Mouse (Mus musculus): ENCODE measurements around the gene 1110051M20Rik. TPM values are rescaled to one million over a fixed set of nuclear protein-coding genes. Genes with fewer than 3 reads are reported as not detected.

The 1110051M20Rik gene
- total RNA-seq, 2 experiments from 2014 or later, result 121 to 130 TPM

DNA sequence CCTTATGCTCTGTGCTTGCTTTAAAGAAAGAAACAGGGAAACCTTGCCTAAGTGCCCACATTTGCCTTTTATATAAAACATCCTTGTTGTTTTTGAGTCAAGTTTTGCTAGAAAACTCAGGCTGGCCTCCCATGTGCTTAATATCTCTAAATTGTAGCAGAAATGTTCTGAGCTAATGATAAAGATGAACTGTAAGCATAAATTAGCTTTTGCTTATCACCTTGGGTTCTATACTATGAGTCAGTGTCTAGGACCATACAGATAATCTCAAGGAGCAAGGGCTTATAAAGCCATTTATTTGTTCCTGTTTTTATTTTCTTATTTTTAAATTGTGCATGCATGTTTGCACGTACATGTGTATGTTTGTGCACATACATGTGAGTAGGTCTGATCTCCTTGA, 98.9 kb downstream of the 1110051M20Rik start:
- DNase-seq, result no peak

DNA sequence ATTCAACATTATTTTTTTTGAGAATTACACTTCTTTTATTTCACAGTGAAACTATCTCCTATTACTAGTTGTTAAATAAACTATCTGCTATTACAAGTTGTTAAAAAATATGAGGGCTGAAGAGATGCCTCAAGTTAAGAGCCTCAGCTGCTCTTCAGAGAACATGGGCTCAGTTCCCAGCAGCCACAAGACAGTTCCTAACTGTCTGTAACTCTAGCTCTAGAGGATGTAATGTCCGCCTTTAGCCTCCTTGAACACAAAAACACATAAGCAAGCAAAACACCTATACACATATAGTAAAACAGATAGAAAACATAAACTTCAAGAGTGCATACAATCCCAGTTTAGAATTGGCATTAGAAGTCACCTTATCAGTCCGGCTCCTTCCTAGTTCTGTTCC, 104.9 kb downstream of the 1110051M20Rik start:
- no peak for DNase-seq

DNA sequence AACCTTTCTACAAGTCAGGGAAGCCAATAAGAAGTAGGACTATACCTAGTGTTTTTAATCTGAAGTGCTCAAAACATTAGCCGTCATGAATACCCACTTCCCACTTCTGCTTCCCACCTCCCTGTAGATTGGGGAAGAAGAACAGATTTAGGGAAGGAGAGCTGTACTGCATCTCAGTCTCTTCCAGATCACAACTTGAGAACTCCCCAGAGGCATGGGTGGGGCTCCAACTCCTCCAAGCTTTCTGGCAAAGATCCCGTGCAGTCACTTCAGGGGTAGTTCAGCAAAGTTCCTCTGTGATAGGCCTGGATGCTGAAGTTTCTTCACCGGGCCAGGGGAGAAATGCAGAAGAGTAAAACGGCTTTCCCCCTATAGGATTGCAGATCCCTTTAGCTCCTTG, 109.4 kb downstream of the 1110051M20Rik start:
- no peak for DNase-seq

DNA sequence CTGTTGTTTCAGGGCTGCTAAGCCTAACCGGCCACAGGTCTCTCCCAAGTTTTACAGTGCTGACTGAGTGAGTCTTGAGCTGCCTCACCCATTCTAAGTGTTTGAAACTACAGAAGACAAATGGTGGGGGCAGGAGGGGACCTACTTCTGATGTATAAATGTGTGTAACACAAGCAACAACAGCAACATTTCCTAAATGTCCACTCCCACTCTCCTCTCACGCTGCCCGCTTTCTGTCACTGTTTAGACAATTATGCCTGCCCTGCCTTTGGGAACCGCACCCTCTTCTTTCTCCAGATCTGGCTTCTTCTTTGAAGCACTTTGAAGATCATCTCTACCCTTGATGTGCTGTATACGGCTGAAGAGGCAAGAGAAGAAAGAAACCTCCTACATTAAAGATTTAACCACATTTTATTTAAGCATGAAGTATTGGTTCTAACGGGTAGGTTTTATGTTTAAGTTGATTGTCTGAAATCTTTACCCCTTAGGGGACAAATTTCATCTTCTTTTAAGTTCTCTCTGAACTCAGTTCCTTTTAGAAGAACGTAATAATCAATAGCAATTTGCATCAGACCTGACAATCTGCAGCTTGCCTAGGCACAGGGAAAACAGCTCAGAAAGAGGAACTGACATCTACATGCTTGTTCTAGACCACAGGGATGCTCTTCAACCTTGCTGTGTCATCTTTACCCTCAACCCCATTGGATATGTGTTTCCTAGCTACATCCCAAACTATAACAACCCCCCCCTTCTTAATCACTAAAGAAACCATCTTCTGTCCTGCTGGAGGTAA, 113.3 kb downstream of the 1110051M20Rik start:
- DNase-seq, result no peak

DNA sequence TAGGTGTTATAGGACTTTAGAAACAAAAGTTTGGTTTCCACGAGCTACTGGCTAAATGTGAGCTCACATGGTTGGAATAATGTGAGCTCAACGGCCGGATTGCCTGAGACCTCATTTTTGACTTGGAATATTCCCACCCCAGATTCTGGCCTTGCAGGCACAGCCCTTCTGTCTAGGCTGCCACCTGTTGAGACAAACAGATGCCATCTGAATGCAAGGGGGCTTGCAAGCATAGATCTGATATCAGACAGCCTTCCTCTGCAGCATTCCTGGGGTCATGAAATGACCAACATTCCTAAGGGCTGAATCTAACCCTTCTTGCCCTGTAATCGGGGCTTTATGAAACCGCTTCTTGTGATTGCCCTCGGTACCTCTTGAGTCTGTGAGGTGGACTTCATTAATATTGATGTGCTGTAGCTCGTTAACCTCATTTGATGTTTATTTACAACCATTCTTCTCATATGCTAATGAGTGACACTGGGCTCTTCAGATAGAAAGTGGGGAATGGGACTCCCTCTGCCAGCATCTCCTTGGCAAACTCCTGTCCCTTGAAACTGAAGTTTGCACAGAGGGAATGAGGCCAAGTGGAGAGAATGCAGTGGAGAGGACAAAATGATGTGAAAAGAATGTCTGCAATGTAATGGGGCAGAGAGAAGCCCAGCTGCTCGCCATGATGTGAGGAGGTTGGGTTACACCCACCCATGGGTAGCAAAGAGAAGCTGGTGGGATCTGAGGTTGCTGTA, 114.3 kb downstream of the 1110051M20Rik start:
- no peak for DNase-seq

DNA sequence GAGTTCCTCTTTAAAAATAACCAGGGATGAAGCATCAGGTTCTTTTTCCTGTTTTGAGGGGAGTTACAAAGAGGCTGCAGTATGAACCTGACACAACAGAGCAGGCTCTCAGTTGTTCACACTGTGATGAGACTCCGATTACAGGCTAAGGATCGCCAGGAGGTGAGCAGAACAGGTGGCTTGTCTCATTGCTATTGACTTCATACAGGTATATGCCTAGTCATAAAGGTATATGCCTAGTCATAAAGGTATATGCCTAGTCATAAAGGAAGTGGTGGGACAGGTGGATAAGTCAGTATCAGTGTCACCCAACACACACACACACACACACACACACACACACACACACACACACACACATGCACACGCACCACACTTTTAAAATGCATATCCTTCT, 115.8 kb downstream of the 1110051M20Rik start:
- DNase-seq, result no peak

DNA sequence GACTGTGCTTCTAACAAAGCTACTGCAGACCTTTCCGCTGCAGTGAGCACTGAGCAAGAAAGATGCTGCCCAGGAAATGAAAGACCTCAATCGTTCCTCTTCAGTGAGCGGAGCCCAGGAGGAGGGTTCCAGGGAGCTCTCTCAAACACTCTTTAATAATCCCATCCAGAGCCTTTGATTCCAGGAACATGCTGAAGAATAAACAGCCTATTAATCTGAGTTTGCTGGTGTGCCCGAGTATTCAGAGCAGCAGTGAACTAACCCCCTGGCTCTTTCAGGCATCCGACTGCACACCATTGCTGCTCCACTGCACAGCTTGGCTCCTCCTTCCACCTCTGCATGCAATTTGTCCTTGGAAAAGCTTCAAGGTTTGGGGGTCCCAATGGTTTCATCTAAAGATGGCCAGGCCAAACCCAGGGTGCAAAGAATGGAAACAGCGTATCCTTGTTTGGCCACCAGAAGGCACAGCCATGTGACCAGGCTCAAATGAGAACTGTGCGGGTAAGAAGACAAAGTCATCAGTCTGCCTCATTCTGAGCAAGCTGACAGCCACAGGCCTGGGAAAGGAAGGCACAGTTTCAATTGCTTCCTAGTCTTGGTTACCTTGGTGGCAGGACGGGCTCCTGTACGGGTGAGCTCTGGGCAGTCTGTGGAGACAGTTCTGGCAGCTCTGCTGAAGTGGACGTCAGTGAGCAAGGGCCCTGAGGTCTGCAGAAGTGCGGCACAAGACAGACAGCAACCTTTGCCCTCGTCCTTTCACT, 116.4 kb downstream of the 1110051M20Rik start:
- DNase-seq, result peak; percentile 56 to 62

DNA sequence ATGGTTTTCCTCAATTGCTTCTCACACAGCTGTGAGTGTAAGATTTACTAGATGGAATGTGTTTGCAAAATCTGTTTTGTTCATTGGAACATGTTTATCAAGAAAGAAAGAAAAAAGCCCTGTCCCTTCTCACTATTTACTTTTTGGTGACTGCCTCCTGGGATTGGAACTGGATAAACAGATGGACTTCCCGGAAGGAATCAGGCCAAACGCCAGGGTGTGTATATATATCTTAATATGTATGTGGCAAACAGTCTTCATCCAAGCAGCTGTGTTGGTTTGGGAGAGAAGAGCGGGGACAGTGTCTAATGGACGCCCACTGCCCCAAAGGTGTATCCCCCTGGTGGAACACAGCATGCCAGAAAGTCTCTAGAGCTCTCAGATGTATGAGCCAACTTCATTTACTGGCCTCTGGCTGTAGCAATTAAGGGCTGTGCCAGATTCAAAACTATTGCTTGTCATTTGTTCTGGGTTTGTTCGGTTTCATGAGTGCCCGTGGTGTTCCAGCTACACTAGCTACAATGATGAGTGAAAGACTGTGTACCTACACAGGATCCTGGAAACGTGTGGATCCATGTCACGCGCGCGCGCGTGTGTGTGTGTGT, 117.7 kb downstream of the 1110051M20Rik start:
- DNase-seq, result no peak

DNA sequence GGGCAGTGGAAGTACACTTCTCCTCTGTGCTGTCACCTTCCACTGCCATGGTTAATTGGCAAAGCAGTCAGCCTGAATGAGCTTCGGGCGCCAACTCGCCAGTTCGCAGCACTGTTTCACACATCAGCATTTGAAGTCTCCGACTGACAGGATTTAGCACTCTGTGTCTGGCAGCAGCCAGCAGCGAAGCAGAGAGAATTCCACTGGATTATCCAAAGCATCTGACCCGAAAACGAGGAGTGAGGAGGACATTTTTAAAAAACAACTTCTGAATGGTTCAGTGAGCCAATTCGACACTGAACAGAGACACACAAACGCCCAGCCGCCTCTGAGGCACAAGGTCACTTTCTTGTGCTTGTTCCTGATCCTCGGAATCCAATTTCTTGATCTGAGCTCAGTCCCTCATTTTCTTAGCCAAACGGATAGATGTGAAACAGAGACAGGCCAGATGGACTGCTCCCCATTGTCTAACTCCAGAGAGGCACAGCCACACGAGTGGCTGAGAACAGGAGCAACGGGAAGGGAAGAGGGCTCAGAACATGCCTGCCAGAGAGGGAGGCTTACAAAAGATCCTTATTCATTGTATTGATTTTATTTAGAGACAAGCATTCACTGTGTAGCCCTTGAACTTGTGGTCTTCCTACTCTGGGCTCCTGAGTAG, 119.6 kb downstream of the 1110051M20Rik start:
- DNase-seq, result peak; percentile 43 to 51

DNA sequence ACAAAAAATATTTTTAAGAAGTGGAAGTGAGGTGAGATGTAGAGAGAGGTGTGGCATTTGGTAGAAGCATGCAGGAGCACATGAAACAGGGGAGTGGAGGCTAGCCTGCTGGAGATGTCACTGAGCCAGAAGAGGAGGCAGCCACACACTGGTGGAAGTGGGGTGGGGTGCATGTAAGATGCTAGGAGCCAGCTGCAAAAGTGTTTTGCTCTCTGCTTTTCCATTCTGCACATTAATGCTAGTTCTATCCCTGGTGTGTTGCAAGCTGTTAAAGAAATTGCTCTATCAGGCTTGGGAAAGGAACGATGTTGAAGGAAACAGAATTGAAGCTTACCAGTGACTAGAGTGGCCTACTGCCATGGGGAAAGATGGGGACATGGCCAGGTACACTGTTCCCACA, 120.2 kb downstream of the 1110051M20Rik start:
- no peak for DNase-seq

DNA sequence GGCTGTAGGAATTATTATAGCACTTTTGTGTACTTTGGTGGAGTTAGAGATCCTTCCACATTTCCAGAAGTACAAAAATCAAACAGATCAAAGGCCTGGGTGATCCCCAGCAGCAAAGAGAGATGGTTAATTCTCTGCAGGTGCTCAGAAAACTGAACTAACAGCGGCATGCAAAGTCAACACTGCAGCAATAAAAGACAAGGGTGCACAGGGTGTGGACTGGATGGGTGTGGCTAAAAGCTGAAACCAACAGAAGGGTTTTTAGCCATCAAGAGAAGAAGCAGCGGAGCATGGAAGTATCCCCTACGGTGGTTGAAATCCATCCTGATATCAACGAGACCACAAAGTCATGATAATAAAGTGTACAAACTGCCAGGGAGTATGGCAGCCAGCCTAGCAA, 122.0 kb downstream of the 1110051M20Rik start:
- DNase-seq, result no peak

DNA sequence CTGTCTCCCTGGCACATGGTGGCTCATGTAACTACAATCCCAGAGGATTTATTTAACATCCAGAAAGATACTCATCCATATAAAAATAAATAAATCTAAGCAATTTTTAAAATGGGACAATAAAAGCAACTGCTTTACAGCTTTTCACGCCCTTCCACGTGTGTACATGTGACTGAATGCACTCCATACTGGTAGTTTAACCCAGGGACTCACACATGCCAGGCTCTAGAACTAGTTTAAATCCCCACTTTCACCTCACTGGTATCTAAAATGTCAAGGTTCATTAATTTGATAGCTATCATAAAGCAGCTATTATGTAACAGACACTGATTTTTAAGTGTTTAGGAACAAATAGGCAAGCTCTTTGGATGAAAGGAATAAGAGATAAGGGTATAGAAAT, 122.6 kb downstream of the 1110051M20Rik start:
- no peak for DNase-seq

DNA sequence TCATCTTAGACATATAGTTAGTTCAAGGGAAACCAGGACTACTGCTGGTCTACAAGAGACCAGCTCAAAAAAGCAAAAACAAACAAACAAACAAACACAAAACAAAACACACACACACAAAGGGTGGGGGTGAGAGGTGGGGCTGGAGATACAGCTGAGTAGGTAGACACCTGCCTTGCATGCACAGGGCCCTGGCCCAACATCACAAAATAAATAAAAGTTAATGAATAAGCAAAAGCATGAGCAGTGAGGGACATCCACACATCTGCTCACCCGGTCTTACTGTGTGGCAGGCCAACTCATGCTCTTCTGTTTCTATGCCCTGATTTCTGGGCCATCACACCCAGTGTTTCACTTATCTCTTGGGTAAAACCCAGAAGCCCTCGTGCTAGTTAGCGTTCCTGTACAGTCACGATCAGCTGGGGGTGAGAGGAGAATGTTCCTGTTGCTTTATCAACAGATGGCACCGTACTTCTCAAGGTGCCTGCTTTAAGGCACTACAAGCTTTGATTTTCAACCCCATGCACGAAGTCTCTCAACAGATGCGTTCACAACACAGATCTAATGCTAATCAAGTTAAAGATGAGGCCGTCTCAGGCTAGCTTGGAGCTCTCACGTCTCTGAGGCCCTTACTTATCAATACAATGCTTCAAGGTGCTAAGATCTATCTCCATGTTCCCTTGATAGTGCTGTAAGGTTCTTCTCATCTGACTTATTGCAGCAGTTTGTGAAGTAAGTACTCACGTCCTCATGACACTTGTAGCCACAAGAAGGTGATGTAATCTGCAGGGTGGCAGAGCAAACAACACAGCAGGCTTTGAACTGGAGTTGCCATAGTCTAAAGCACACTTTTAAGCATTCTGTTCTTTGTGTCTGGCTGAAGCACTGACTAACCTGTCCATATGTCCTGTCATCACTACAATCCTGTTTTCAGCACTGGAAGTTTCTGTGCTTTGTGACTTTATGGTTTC, 123.7 kb downstream of the 1110051M20Rik start:
- no peak for DNase-seq

DNA sequence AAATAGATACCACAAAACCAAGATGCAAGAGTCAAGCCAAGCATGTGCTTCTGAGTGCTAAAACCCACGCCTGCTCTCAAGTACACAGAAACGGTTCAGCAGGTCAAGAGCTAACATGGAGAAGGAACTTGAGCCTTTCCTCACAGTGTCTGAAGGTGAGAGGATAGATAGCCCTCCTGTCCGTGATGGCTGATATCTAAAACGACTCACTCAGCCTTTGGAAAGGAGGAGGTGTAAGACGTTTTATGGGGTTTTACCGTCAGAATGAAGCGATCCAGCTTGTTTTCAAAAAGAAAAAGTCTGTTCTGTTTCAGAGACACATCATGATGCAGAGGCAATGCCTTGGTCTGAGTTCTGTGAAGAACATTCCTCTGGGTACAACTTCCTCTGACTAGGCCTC, 130.3 kb downstream of the 1110051M20Rik start:
- DNase-seq, result no peak

DNA sequence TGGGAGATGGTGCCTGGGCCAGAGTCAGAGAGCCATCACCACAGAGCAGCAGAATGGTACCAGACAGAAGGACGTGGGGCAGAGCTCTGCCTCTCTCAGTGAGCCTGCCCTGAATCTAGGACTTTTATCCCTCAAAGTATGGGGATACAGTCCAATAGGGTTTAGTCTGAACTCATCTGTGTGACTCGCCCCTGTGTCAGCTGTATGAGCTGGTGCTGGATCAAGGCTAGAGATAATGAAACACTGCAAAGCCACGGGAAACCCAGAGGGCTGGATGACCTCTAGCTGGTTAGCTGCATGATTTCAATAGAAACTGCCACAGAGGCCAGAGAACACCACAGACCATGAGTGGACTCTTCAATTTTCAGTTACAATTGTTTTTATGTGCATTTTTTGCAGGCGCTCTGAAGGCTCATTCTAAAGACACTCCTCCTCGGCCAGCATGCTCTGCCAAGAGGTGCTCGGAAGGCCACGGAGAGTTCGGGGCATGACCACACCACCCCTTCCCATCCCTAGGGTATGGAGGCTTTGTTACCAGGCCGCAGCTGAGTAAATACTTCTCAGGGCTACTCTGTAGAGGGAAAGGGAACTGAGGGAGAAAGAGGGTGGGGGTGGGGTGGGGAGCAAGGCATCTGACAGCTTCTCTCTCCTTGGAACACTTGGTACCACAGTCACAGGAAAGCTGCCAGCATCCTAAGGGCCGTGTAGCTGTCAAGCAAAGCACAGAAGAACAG, 131.8 kb downstream of the 1110051M20Rik start:
- DNase-seq, result no peak

DNA sequence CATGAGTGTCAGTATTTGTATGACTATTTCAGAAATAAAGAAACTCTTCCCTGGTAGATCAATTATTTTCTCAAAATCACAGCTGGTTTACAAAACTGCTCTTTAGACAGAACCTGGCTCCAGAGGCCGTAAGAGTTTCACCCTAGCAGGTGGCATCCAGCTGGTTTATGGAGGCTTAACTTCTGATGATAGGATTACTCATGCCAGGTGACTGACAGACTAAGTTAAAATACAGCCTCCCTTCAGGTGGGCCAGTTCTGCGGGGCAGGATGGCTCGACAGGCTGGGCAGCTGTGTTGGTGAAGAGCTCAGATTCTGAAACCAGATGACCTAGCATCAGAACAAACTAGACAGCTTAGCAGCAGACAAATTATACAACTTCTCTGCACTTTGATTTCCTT, 135.0 kb downstream of the 1110051M20Rik start:
- no peak for DNase-seq

DNA sequence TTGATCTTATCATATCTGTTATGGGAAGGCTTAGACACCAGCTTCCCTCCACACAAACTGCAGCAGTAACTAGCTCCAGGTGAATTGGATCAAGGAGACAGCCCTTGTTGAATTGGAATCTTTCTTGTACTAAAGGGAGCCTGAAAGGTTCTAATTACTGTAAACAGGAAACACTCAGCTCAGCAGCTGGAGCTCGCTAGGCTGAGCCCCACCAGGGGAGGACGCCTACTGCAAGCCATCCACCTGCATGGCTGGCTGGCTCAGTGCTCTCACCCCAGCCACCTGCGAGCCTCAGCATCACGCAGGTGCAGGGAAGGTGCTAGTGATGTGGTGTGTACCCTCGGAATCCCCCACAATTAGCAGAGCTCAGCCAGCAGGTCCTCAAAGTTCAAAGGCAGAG, 135.8 kb downstream of the 1110051M20Rik start:
- no peak for DNase-seq

DNA sequence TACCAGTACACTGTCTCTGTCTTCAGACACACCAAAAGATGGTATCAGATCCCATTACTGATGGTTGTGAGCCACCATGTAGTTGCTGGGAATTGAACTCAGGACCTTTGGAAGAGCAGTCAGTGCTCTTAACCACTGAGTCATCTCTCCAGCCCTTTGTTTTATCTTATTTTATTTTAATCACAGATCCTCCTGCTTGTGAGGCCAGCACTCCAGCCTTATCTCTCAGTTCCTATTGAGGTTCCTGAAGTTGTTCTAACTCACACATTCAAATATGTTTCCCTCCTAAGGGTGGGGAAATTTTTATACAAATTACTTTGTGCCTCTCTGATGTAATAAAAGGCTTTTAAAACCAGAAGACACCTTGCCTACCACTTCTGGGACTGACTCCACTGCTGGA, 137.9 kb downstream of the 1110051M20Rik start:
- no peak for DNase-seq

DNA sequence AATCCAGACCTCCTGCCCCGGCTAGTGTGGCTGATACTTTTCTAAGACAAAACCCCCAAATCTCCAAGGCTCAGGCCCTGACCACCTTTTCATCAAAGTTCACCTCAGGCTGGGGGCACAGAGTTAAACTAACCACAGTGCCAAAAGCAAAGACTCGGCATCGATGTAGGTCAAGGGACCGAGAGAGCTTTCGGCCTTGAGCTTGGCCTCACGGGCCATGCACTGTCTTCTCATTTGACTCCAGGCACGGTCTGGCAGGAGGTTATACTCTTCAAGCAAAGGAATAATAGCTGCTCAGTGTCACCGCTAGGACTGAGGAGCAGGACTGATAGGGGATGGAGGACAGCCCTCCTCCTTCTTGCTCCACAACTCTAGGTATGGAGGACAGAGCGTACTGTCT, 138.6 kb downstream of the 1110051M20Rik start:
- no peak for DNase-seq

DNA sequence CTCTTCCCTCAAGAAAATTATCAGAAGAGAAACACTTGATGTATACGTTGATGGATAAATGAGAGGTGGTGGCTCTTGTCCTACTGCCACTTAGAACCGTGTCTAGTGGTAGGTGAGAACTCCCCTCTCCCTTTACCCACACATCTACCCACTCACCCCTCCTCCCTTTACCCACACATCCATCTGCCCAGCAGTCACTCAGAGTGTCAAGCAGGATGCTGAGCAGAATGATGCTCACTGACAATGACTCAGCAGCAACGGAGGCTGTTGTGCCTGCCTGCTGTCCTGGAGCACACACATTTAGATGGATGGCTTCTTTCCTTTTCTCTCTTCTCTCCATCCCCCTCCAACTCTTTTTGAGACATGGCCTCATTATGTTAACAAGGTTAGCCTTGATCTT, 141.7 kb downstream of the 1110051M20Rik start:
- peak in 1 of 2 experiments; percentile 54 for DNase-seq
